Mouse (Mus musculus): ENCODE data around the gene Ssbp4. TPM values are rescaled to one million over a fixed set of nuclear protein-coding genes. Genes with fewer than 3 reads are reported as not detected.

Gene Ssbp4
- total and polyA plus RNA-seq, 3 experiments = 84.9 to 212 TPM; not detected in 1

DNA sequence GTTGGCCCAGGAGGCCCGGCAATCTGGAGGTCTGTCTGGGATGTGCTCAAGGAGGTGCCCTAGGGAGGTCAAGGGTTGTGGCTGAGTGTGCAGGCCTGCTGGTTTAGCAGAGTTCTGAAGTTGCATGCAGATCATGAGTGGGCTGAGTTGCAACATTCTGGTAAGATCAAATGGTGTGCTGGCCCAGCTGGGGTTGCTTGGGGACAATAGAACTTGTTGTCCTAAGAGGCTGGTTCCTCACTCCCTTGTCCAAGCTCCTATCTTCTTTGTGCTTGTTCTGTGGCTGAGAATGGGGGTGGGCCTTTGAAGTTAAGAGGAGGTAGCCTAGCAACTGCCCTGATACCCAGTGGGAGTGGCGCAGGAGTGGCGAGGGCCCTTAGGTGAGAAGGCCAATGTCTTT, 45.9 kb downstream of the Ssbp4 start:
- H3K9me3 ChIP-seq (replicated peaks; ENCODE audit: insufficient read depth, low read length) = no peaks in the 10 kb centered on the region
- H3K4me1 ChIP-seq (ENCODE audit: control insufficient read depth in 1 of 2, insufficient read depth in 2 of 2, low read length in 2 of 2) = peaks cover 44 to 64% of the 10 kb centered on the region in 2 experiments
- no peak overlapping the region for H3K27ac ChIP-seq (ENCODE audit: control insufficient read depth, low read depth, low read length)
- H3K36me3 ChIP-seq (ENCODE audit: control insufficient read depth in 1 of 2, insufficient read depth in 2 of 2, low read length in 2 of 2) = peaks cover 0 to 38% of the 10 kb centered on the region in 2 experiments; a peak in 3 of 4 replicates
- no peak overlapping the region for H3K9ac ChIP-seq (ENCODE audit: control insufficient read depth, low read depth, low read length, poor library complexity, severe bottlenecking)
- peaks cover 7% of the 10 kb centered on the region; the same call in 1 of the 2 replicates for H3K79me2 ChIP-seq (ENCODE audit: control insufficient read depth, insufficient read depth, low read length, poor library complexity)
- no peak for DNase-seq (ENCODE audit: low read depth, low spot score)
- H3K4me3 ChIP-seq (ENCODE audit: control insufficient read depth in 1 of 2, insufficient read depth in 1 of 2, low read depth in 2 of 2, low read length in 2 of 2) = no peak overlapping the region
- no peaks in the 10 kb centered on the region for H3K27me3 ChIP-seq (ENCODE audit: control insufficient read depth in 1 of 2, insufficient read depth in 2 of 2, low read length in 2 of 2)
- TF ChIP-seq GATA1 (IDR thresholded peaks at IDR 0.05; ENCODE audit: low read depth, low read length) = no peak
- 0 out of 2 replicates have a peak, but pooled peaks have one; percentile 39 for TF ChIP-seq SIN3A (IDR thresholded peaks at IDR 0.05; ENCODE audit: low read length)

DNA sequence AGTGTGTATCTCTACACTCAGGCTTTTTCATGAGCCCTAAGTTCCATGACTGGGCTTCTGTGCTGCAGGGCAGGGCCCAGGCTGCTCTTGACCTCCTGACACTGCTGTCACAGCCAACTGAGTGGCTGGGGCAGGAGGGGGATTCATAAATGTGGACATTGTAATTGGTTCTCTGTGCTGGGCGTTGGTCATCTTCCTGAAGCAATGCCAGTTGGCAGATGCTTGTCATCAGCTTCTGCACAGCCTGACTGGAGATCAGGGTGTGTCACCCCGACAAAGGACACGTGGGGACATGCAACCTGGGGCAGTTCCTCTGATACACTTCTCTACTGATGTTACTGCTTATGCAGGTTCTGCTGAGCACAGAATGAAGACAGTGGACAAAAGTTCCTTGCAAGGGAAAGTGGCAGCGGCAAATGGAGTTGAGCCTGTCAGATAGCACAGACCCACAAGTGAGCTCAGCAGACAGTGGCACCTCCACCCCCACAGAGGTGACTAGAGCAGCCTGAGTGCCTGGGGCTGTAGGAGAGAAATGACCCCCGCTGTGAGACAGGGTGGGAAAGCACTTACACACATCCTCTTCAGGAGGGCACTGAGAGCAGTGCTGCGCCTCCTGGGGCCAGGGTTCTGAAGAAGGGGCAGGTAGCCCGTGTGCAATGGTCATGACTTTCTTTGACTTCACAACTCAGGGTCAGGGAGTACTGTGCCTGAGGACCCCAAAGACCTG, 46.7 kb downstream of the Ssbp4 start:
- peaks cover 45 to 64% of the 10 kb centered on the region in 2 experiments for H3K4me1 ChIP-seq (ENCODE audit: control insufficient read depth in 1 of 2, insufficient read depth in 2 of 2, low read length in 2 of 2)
- H3K27ac ChIP-seq (ENCODE audit: control insufficient read depth, low read depth, low read length) = peak overlapping the region; percentile 3; the same call in 1 of the 2 replicates
- H3K4me3 ChIP-seq (ENCODE audit: control insufficient read depth in 1 of 2, insufficient read depth in 1 of 2, low read depth in 2 of 2, low read length in 2 of 2) = no peak overlapping the region
- DNase-seq (ENCODE audit: low read depth, low spot score) = no peak
- peaks cover 8% of the 10 kb centered on the region; the same call in 1 of the 2 replicates for H3K79me2 ChIP-seq (ENCODE audit: control insufficient read depth, insufficient read depth, low read length, poor library complexity)
- no peaks in the 10 kb centered on the region for H3K27me3 ChIP-seq (ENCODE audit: control insufficient read depth in 1 of 2, insufficient read depth in 2 of 2, low read length in 2 of 2)
- no peak for TF ChIP-seq SMC3 (IDR thresholded peaks at IDR 0.05; ENCODE audit: low read depth, low read length)
- TF ChIP-seq CHD2 (IDR thresholded peaks at IDR 0.05; ENCODE audit: low read length) = no peak
- no peak for TF ChIP-seq SIN3A (IDR thresholded peaks at IDR 0.05; ENCODE audit: low read length)
- peak; percentile 58; the same call in 1 of the 2 replicates for TF ChIP-seq MAX (IDR thresholded peaks at IDR 0.05; ENCODE audit: low read length)
- no peak for TF ChIP-seq RAD21 (IDR thresholded peaks at IDR 0.05; ENCODE audit: low read depth, low read length)
- no peak for TF ChIP-seq CTCF (IDR thresholded peaks at IDR 0.05 in 2 of 3, conservative IDR thresholded peaks at IDR 0.05 in 1 of 3; ENCODE audit: control insufficient read depth in 1 of 3, insufficient read depth in 1 of 3, low read depth in 2 of 3, low read length in 3 of 3, poor library complexity in 1 of 3, severe bottlenecking in 1 of 3)
- TF ChIP-seq MAFK (IDR thresholded peaks at IDR 0.05; ENCODE audit: borderline replicate concordance, low read depth, low read length) = no peak
- no peak for TF ChIP-seq TCF12 (IDR thresholded peaks at IDR 0.05; ENCODE audit: low read depth, low read length)
- TF ChIP-seq USF1 (IDR thresholded peaks at IDR 0.05; ENCODE audit: low read depth, low read length) = peak; percentile 26; the same call in 1 of the 2 replicates
- no peak for TF ChIP-seq POLR2A (IDR thresholded peaks at IDR 0.05; ENCODE audit: control insufficient read depth in 1 of 2, insufficient read depth in 1 of 2, low read depth in 1 of 2, low read length in 2 of 2, poor library complexity in 1 of 2)
- TF ChIP-seq MYC (IDR thresholded peaks at IDR 0.05; ENCODE audit: low read depth, low read length) = no peak
- TF ChIP-seq GATA1 (IDR thresholded peaks at IDR 0.05; ENCODE audit: low read depth, low read length) = no peak
- no peak for TF ChIP-seq ZNF384 (IDR thresholded peaks at IDR 0.05; ENCODE audit: low read depth, low read length)
- no peak for TF ChIP-seq ELF1 (IDR thresholded peaks at IDR 0.05; ENCODE audit: low read depth, low read length)
- TF ChIP-seq CHD1 (IDR thresholded peaks at IDR 0.05; ENCODE audit: low read depth, low read length) = no peak
- TF ChIP-seq EP300 (IDR thresholded peaks at IDR 0.05; ENCODE audit: low read depth in 1 of 2, low read length in 2 of 2) = no peak
- peak; percentile 51; the same call in 1 of the 2 replicates for TF ChIP-seq MXI1 (IDR thresholded peaks at IDR 0.05; ENCODE audit: low read depth, low read length)
- H3K36me3 ChIP-seq (ENCODE audit: control insufficient read depth in 1 of 2, insufficient read depth in 2 of 2, low read length in 2 of 2) = peaks cover 0 to 38% of the 10 kb centered on the region in 2 experiments; a peak in 3 of 4 replicates
- H3K9ac ChIP-seq (ENCODE audit: control insufficient read depth, low read depth, low read length, poor library complexity, severe bottlenecking) = no peak overlapping the region
- no peaks in the 10 kb centered on the region for H3K9me3 ChIP-seq (replicated peaks; ENCODE audit: insufficient read depth, low read length)

All from MEL (cell line).